Mouse (Mus musculus): ENCODE measurements around the gene Abi3bp. TPM values are rescaled to one million over a fixed set of nuclear protein-coding genes. Genes with fewer than 3 reads are reported as not detected.

The Abi3bp gene
- 10 to 100 TPM; 54.8 to 69.4 TPM for total RNA-seq (2021)
- long read RNA-seq, experiment 1, partial matches to known transcripts = 5 of 10 reads
- long read RNA-seq, experiment 1, other reads (novel, unspliced or antisense) = 4 of 10 reads
- long read RNA-seq, experiment 2, full-length matches to known transcripts = 1 of 11 reads
- long read RNA-seq, experiment 2, partial matches to known transcripts = 4 of 11 reads
- long read RNA-seq, experiment 2, other reads (novel, unspliced or antisense) = 6 of 11 reads

- peak; percentile 49 to 70 for DNase-seq (ENCODE audit: low spot score in 2 of 2)
Observed at GRCm38 (mm10) chr16:56477677-56478574, at the start of gene Abi3bp. Gene Abi3bp (plus strand): TSS chr16:56477878.

- DNase-seq (ENCODE audit: low spot score in 2 of 2) = no peak
Observed at GRCm38 (mm10) chr16:56435293-56436185, 42.1 kb upstream of the Abi3bp start.

GRCm38 (mm10) chr16:56440243-56440642 is 37.4 kb upstream of the Abi3bp start:
- no peak for DNase-seq (ENCODE audit: low spot score in 2 of 2)

GRCm38 (mm10) chr16:56441113-56441512 is 36.6 kb upstream of the Abi3bp start:
- no peak for DNase-seq (ENCODE audit: low spot score in 2 of 2)

- no peak for DNase-seq (ENCODE audit: low spot score in 2 of 2)
Observed at GRCm38 (mm10) chr16:56441658-56442344, 35.9 kb upstream of the Abi3bp start.

GRCm38 (mm10) chr16:56451482-56451881 is 26.2 kb upstream of the Abi3bp start:
- no peak for DNase-seq (ENCODE audit: low spot score in 2 of 2)

GRCm38 (mm10) chr16:56451923-56452322 is 25.8 kb upstream of the Abi3bp start:
- no peak for DNase-seq (ENCODE audit: low spot score in 2 of 2)

- DNase-seq (ENCODE audit: low spot score in 2 of 2) = no peak
Observed at GRCm38 (mm10) chr16:56458052-56458754, 19.5 kb upstream of the Abi3bp start.

- no peak for DNase-seq (ENCODE audit: low spot score in 2 of 2)
Observed at GRCm38 (mm10) chr16:56473160-56473559, 4.5 kb upstream of the Abi3bp start.

- no peak for DNase-seq (ENCODE audit: low spot score in 2 of 2)
Observed at GRCm38 (mm10) chr16:56475676-56476075, 2.0 kb upstream of the Abi3bp start.

GRCm38 (mm10) chr16:56478575-56479191 is 1.0 kb downstream of the Abi3bp start:
- peak in 1 of 2 experiments; percentile 65 for DNase-seq (ENCODE audit: low spot score in 2 of 2)

- DNase-seq (ENCODE audit: low spot score in 2 of 2) = no peak
Observed at GRCm38 (mm10) chr16:56483466-56483865, 5.8 kb downstream of the Abi3bp start.

GRCm38 (mm10) chr16:56486461-56486860 is 8.8 kb downstream of the Abi3bp start:
- peak in 1 of 2 experiments; percentile 62 for DNase-seq (ENCODE audit: low spot score in 2 of 2)

GRCm38 (mm10) chr16:56490861-56491260 is 13.2 kb downstream of the Abi3bp start:
- no peak for DNase-seq (ENCODE audit: low spot score in 2 of 2)

GRCm38 (mm10) chr16:56495266-56495665 is 17.6 kb downstream of the Abi3bp start:
- DNase-seq (ENCODE audit: low spot score in 2 of 2) = no peak

- no peak for DNase-seq (ENCODE audit: low spot score in 2 of 2)
Observed at GRCm38 (mm10) chr16:56496743-56497142, 19.1 kb downstream of the Abi3bp start.

GRCm38 (mm10) chr16:56498680-56499079 is 21.0 kb downstream of the Abi3bp start:
- no peak for DNase-seq (ENCODE audit: low spot score in 2 of 2)

- no peak for DNase-seq (ENCODE audit: low spot score in 2 of 2)
Observed at GRCm38 (mm10) chr16:56500441-56500840, 22.8 kb downstream of the Abi3bp start.

- DNase-seq (ENCODE audit: low spot score in 2 of 2) = no peak
Observed at GRCm38 (mm10) chr16:56501101-56501500, 23.4 kb downstream of the Abi3bp start.

GRCm38 (mm10) chr16:56501513-56501912 is 23.8 kb downstream of the Abi3bp start:
- peak in 1 of 2 experiments; percentile 49 for DNase-seq (ENCODE audit: low spot score in 2 of 2)

All from gastrocnemius, postnatal 4 days (tissue).